Mouse (Mus musculus): Measurements from ENCODE around the gene Kdm2b. TPM values are rescaled to one million over a fixed set of nuclear protein-coding genes. Genes with fewer than 3 reads are reported as not detected.

Gene Kdm2b
- polyA plus RNA-seq, 1 experiment: 30.3 TPM

- DNase-seq (ENCODE audit: low read depth in 1 of 2, low spot score in 2 of 2): no peak
- H3K27ac ChIP-seq (ENCODE audit: insufficient read depth, low read length): no peak overlapping the region
- H3K4me3 ChIP-seq (ENCODE audit: extremely low read depth, insufficient read depth, insufficient read length): no peak overlapping the region
- peaks cover 9% of the 10 kb centered on the region for H3K36me3 ChIP-seq (ENCODE audit: control insufficient read depth, insufficient read depth, low read length)
- TF ChIP-seq POLR2A (IDR thresholded peaks at IDR 0.05; ENCODE audit: low read depth, low read length) (no peak), CTCF (IDR thresholded peaks at IDR 0.05; ENCODE audit: extremely low read depth, insufficient read depth, insufficient read length, insufficient replicate concordance) (no peak)
- peaks cover 1% of the 10 kb centered on the region; the same call in 1 of the 2 replicates for H3K4me1 ChIP-seq (ENCODE audit: control insufficient read depth, insufficient read depth, insufficient read length)
- H3K27me3 ChIP-seq (ENCODE audit: control insufficient read depth, insufficient read depth, low read length): no peaks in the 10 kb centered on the region
- WGBS: 90% methylated on average over 3 of the region's 3 CpGs
Observed at GRCm38 (mm10) chr5:123031312-123031711, 41.7 kb upstream of the Kdm2b start.

- WGBS: 90% methylated on average over 7 of the region's 7 CpGs
- Histone ChIP-seq H3K4me1 (ENCODE audit: control insufficient read depth, insufficient read depth, insufficient read length) (peaks cover 12% of the 10 kb centered on the region; the same call in 1 of the 2 replicates), H3K27me3 (ENCODE audit: control insufficient read depth, insufficient read depth, low read length) (no peaks in the 10 kb centered on the region), H3K36me3 (ENCODE audit: control insufficient read depth, insufficient read depth, low read length) (peaks cover 9% of the 10 kb centered on the region), H3K4me3 (ENCODE audit: extremely low read depth, insufficient read depth, insufficient read length) (no peak overlapping the region), H3K27ac (ENCODE audit: insufficient read depth, low read length) (no peak overlapping the region)
- no peak for DNase-seq (ENCODE audit: low read depth in 1 of 2, low spot score in 2 of 2)
- no peak for TF ChIP-seq POLR2A (IDR thresholded peaks at IDR 0.05; ENCODE audit: low read depth, low read length)
- TF ChIP-seq CTCF (IDR thresholded peaks at IDR 0.05; ENCODE audit: extremely low read depth, insufficient read depth, insufficient read length, insufficient replicate concordance): no peak
Observed at GRCm38 (mm10) chr5:123029729-123030128, 40.1 kb upstream of the Kdm2b start.

- DNase-seq (ENCODE audit: low read depth in 1 of 2, low spot score in 2 of 2): no peak
- Histone ChIP-seq H3K36me3 (ENCODE audit: control insufficient read depth, insufficient read depth, low read length) (peaks cover 9% of the 10 kb centered on the region), H3K27me3 (ENCODE audit: control insufficient read depth, insufficient read depth, low read length) (no peaks in the 10 kb centered on the region), H3K4me1 (ENCODE audit: control insufficient read depth, insufficient read depth, insufficient read length) (peaks cover 12% of the 10 kb centered on the region; the same call in 1 of the 2 replicates), H3K27ac (ENCODE audit: insufficient read depth, low read length) (no peak overlapping the region), H3K4me3 (ENCODE audit: extremely low read depth, insufficient read depth, insufficient read length) (no peak overlapping the region)
- 27% methylated on average over 6 of the region's 6 CpGs for WGBS
- no peak for TF ChIP-seq CTCF (IDR thresholded peaks at IDR 0.05; ENCODE audit: extremely low read depth, insufficient read depth, insufficient read length, insufficient replicate concordance)
- no peak for TF ChIP-seq POLR2A (IDR thresholded peaks at IDR 0.05; ENCODE audit: low read depth, low read length)
Observed at GRCm38 (mm10) chr5:123027436-123027835, 37.8 kb upstream of the Kdm2b start.

GRCm38 (mm10) chr5:123026414-123026813 is 36.8 kb upstream of the Kdm2b start:
- H3K27ac ChIP-seq (ENCODE audit: insufficient read depth, low read length): peak overlapping the region; percentile 21; the same call in 1 of the 2 replicates
- no peak overlapping the region for H3K4me3 ChIP-seq (ENCODE audit: extremely low read depth, insufficient read depth, insufficient read length)
- H3K27me3 ChIP-seq (ENCODE audit: control insufficient read depth, insufficient read depth, low read length): no peaks in the 10 kb centered on the region
- peaks cover 9% of the 10 kb centered on the region for H3K36me3 ChIP-seq (ENCODE audit: control insufficient read depth, insufficient read depth, low read length)
- H3K4me1 ChIP-seq (ENCODE audit: control insufficient read depth, insufficient read depth, insufficient read length): peaks cover 12% of the 10 kb centered on the region; the same call in 1 of the 2 replicates
- no peak for DNase-seq (ENCODE audit: low read depth in 1 of 2, low spot score in 2 of 2)
- 54% methylated on average over 6 of the region's 6 CpGs for WGBS
- TF ChIP-seq POLR2A (IDR thresholded peaks at IDR 0.05; ENCODE audit: low read depth, low read length) (no peak), CTCF (IDR thresholded peaks at IDR 0.05; ENCODE audit: extremely low read depth, insufficient read depth, insufficient read length, insufficient replicate concordance) (no peak)

- TF ChIP-seq CTCF (IDR thresholded peaks at IDR 0.05; ENCODE audit: extremely low read depth, insufficient read depth, insufficient read length, insufficient replicate concordance) (no peak), POLR2A (IDR thresholded peaks at IDR 0.05; ENCODE audit: low read depth, low read length) (no peak)
Observed at GRCm38 (mm10) chr5:123024965-123025573, 35.4 kb upstream of the Kdm2b start.

GRCm38 (mm10) chr5:123024312-123024711 is 34.7 kb upstream of the Kdm2b start:
- H3K4me1 ChIP-seq (ENCODE audit: control insufficient read depth, insufficient read depth, insufficient read length): peaks cover 12% of the 10 kb centered on the region; the same call in 1 of the 2 replicates
- 0 out of 2 replicates have a peak overlapping the region, but pooled peaks have one; percentile 18 for H3K27ac ChIP-seq (ENCODE audit: insufficient read depth, low read length)
- no peak overlapping the region for H3K4me3 ChIP-seq (ENCODE audit: extremely low read depth, insufficient read depth, insufficient read length)
- 90% methylated on average over 6 of the region's 6 CpGs for WGBS
- H3K36me3 ChIP-seq (ENCODE audit: control insufficient read depth, insufficient read depth, low read length): peaks cover 3% of the 10 kb centered on the region
- TF ChIP-seq CTCF (IDR thresholded peaks at IDR 0.05; ENCODE audit: extremely low read depth, insufficient read depth, insufficient read length, insufficient replicate concordance) (no peak), POLR2A (IDR thresholded peaks at IDR 0.05; ENCODE audit: low read depth, low read length) (no peak)
- no peak for DNase-seq (ENCODE audit: low read depth in 1 of 2, low spot score in 2 of 2)
- no peaks in the 10 kb centered on the region for H3K27me3 ChIP-seq (ENCODE audit: control insufficient read depth, insufficient read depth, low read length)

More at GRCm38 (mm10) chr5:123024965-123025573, 35.4 kb upstream of the Kdm2b start:
- H3K4me1 ChIP-seq (ENCODE audit: control insufficient read depth, insufficient read depth, insufficient read length): peaks cover 12% of the 10 kb centered on the region; the same call in 1 of the 2 replicates
- H3K36me3 ChIP-seq (ENCODE audit: control insufficient read depth, insufficient read depth, low read length): peaks cover 6% of the 10 kb centered on the region
- H3K4me3 ChIP-seq (ENCODE audit: extremely low read depth, insufficient read depth, insufficient read length): no peak overlapping the region
- 14% methylated on average over 9 of the region's 9 CpGs for WGBS
- DNase-seq (ENCODE audit: low read depth in 1 of 2, low spot score in 2 of 2): peak in 1 of 2 experiments; percentile 56
- H3K27ac ChIP-seq (ENCODE audit: insufficient read depth, low read length): peak overlapping the region; percentile 75
- H3K27me3 ChIP-seq (ENCODE audit: control insufficient read depth, insufficient read depth, low read length): no peaks in the 10 kb centered on the region

GRCm38 (mm10) chr5:123023049-123023448 is 33.4 kb upstream of the Kdm2b start:
- Histone ChIP-seq H3K27ac (ENCODE audit: insufficient read depth, low read length) (no peak overlapping the region), H3K27me3 (ENCODE audit: control insufficient read depth, insufficient read depth, low read length) (no peaks in the 10 kb centered on the region), H3K4me1 (ENCODE audit: control insufficient read depth, insufficient read depth, insufficient read length) (peaks cover 14% of the 10 kb centered on the region; the same call in 1 of the 2 replicates), H3K4me3 (ENCODE audit: extremely low read depth, insufficient read depth, insufficient read length) (no peak overlapping the region), H3K36me3 (ENCODE audit: control insufficient read depth, insufficient read depth, low read length) (no peaks in the 10 kb centered on the region)
- TF ChIP-seq POLR2A (IDR thresholded peaks at IDR 0.05; ENCODE audit: low read depth, low read length): no peak
- TF ChIP-seq CTCF (IDR thresholded peaks at IDR 0.05; ENCODE audit: extremely low read depth, insufficient read depth, insufficient read length, insufficient replicate concordance): no peak
- no peak for DNase-seq (ENCODE audit: low read depth in 1 of 2, low spot score in 2 of 2)
- 69% methylated on average over 6 of the region's 6 CpGs for WGBS

Data from spleen, adult 2 months (tissue).